Mouse (Mus musculus): Measurements from ENCODE around the gene Ngf. TPM values are rescaled to one million over a fixed set of nuclear protein-coding genes. Genes with fewer than 3 reads are reported as not detected.

The Ngf gene
- 7.7 and 10.1 TPM in 2 replicates for polyA plus RNA-seq (2012; rRNA removed)

GRCm38 (mm10) chr3:102469713-102470448 lies at the start of gene Ngf:
Ngf (plus strand) TSS chr3:102469919.
- no peak for DNase-seq (ENCODE audit: low spot score)

- no peak for DNase-seq (ENCODE audit: low spot score)
Observed at GRCm38 (mm10) chr3:102445567-102445966, 24.2 kb upstream of the Ngf start.

- DNase-seq (ENCODE audit: low spot score), result no peak
Observed at GRCm38 (mm10) chr3:102446691-102447090, 23.0 kb upstream of the Ngf start.

GRCm38 (mm10) chr3:102454566-102454965 lies 15.2 kb upstream of the Ngf start:
- DNase-seq (ENCODE audit: low spot score), result no peak

GRCm38 (mm10) chr3:102460528-102460927 lies 9.2 kb upstream of the Ngf start:
- no peak for DNase-seq (ENCODE audit: low spot score)

- no peak for DNase-seq (ENCODE audit: low spot score)
Observed at GRCm38 (mm10) chr3:102460986-102461385, 8.7 kb upstream of the Ngf start.

GRCm38 (mm10) chr3:102462703-102463336 lies 6.9 kb upstream of the Ngf start:
- no peak for DNase-seq (ENCODE audit: low spot score)

GRCm38 (mm10) chr3:102463339-102463738 lies 6.4 kb upstream of the Ngf start:
- no peak for DNase-seq (ENCODE audit: low spot score)

- DNase-seq (ENCODE audit: low spot score), result no peak
Observed at GRCm38 (mm10) chr3:102466587-102466986, 3.1 kb upstream of the Ngf start.

GRCm38 (mm10) chr3:102467121-102467520 lies 2.6 kb upstream of the Ngf start:
- no peak for DNase-seq (ENCODE audit: low spot score)

GRCm38 (mm10) chr3:102471251-102471650 lies 1.5 kb downstream of the Ngf start:
- DNase-seq (ENCODE audit: low spot score), result no peak

GRCm38 (mm10) chr3:102471799-102472198 lies 2.1 kb downstream of the Ngf start:
- DNase-seq (ENCODE audit: low spot score), result no peak

- no peak for DNase-seq (ENCODE audit: low spot score)
Observed at GRCm38 (mm10) chr3:102474275-102475155, 4.8 kb downstream of the Ngf start.

- no peak for DNase-seq (ENCODE audit: low spot score)
Observed at GRCm38 (mm10) chr3:102477917-102478694, 8.4 kb downstream of the Ngf start.

GRCm38 (mm10) chr3:102490393-102491123 lies 20.8 kb downstream of the Ngf start:
- DNase-seq (ENCODE audit: low spot score), result no peak

GRCm38 (mm10) chr3:102498113-102498512 lies 28.4 kb downstream of the Ngf start:
- no peak for DNase-seq (ENCODE audit: low spot score)

- DNase-seq (ENCODE audit: low spot score), result no peak
Observed at GRCm38 (mm10) chr3:102498931-102499330, 29.2 kb downstream of the Ngf start.

- DNase-seq (ENCODE audit: low spot score), result no peak
Observed at GRCm38 (mm10) chr3:102500031-102500430, 30.3 kb downstream of the Ngf start.

GRCm38 (mm10) chr3:102501186-102501585 lies 31.5 kb downstream of the Ngf start:
- DNase-seq (ENCODE audit: low spot score), result no peak

GRCm38 (mm10) chr3:102505129-102505528 lies 35.4 kb downstream of the Ngf start:
- no peak for DNase-seq (ENCODE audit: low spot score)

- no peak for DNase-seq (ENCODE audit: low spot score)
Observed at GRCm38 (mm10) chr3:102506061-102506460, 36.3 kb downstream of the Ngf start.

Data from urinary bladder, adult 2 months (tissue).